In genomic region chr15:102258076-102258470, GRCm38 (mm10) we compare ENCODE assay signal across 8 mouse cellular contexts. TPM values are rescaled to one million over a fixed set of nuclear protein-coding genes. Genes with fewer than 3 reads are reported as not detected.
DNase-seq lines count a peak whose midpoint lies in the region; TF ChIP-seq lines count a peak whose summit lies in the region.

No protein-coding gene starts in this region.

- intact Hi-C loops in left cerebral cortex, postnatal 25 days (cut with DNase I) = no loop called here
- intact Hi-C loops in left cerebral cortex, postnatal 4 days (cut with DNase I) = no loop called here
- intact Hi-C loops in gastrocnemius, adult 2 months (cut with DNase I) = no loop called here

- peak overlapping the region; percentile 88 for H3K27ac ChIP-seq in gastrocnemius, adult 2 months

- no peak for TF ChIP-seq CTCF in gastrocnemius, adult 2 months (IDR thresholded peaks at IDR 0.05)

- peak; percentile 20 to 53 for DNase-seq in left cerebral cortex, postnatal 25 days (ENCODE audit: low spot score in 2 of 2)
- no peak for DNase-seq in left cerebral cortex, postnatal 4 days
- DNase-seq in cerebellum, adult 18-20 months = peak; percentile 58 to 64
- DNase-seq in gastrocnemius, adult 2 months = peak; percentile 78
- DNase-seq in kidney, adult 9 months = peak; percentile 52
- peak; percentile 80 for DNase-seq in lung, postnatal 36 days
- no peak for DNase-seq in thymus, postnatal 10 days (ENCODE audit: low spot score in 2 of 2)
- DNase-seq in spleen, postnatal 4 days (ENCODE audit: low spot score in 2 of 2) = no peak

- H3K4me3 ChIP-seq in gastrocnemius, adult 2 months = peak overlapping the region; percentile 72

RNA-seq across cellular contexts. Expression of gene Rarg, which starts 0.8 kb away (rescaled TPM):
- 10 to 100 TPM; 12.7 to 15.4 TPM for total RNA-seq in left cerebral cortex, postnatal 25 days (2021)
- total RNA-seq in left cerebral cortex, postnatal 4 days (2021) = 10 to 100 TPM; 15.9 to 16.9 TPM
- 10 to 100 TPM in 1 of 2 experiments, 1 to 10 TPM in 1; 9.9 to 11.9 TPM for total RNA-seq in gastrocnemius, adult 2 months (2021)

RNA-seq across cellular contexts. Expression of gene Gm9918, which starts 12.3 kb away (rescaled TPM):
- total RNA-seq in left cerebral cortex, postnatal 25 days (2021) = not detected
- total RNA-seq in left cerebral cortex, postnatal 4 days (2021) = not detected
- not detected for total RNA-seq in gastrocnemius, adult 2 months (2021)

RNA-seq across cellular contexts. Expression of gene Mfsd5, which starts 21.2 kb away (rescaled TPM):
- total RNA-seq in left cerebral cortex, postnatal 25 days (2021) = 10 to 100 TPM; 42.1 to 43.9 TPM
- total RNA-seq in left cerebral cortex, postnatal 4 days (2021) = 10 to 100 TPM; 31.4 to 33.7 TPM
- total RNA-seq in gastrocnemius, adult 2 months (2021) = 10 to 100 TPM; 14.2 TPM

RNA-seq across cellular contexts. Expression of gene Itgb7, which starts 26.3 kb away (rescaled TPM):
- total RNA-seq in left cerebral cortex, postnatal 25 days (2021) = 1 to 10 TPM; 1.0 to 1.7 TPM
- 1 to 10 TPM in 1 of 2 experiments, under 1 TPM in 1; 0.74 to 1.1 TPM for total RNA-seq in left cerebral cortex, postnatal 4 days (2021)
- total RNA-seq in gastrocnemius, adult 2 months (2021) = 1 to 10 TPM; 1.2 to 1.3 TPM

RNA-seq across cellular contexts. Expression of gene Espl1, which starts 38.0 kb away (rescaled TPM):
- under 1 TPM; 0.60 to 0.76 TPM for total RNA-seq in left cerebral cortex, postnatal 25 days (2021)
- total RNA-seq in left cerebral cortex, postnatal 4 days (2021) = 1 to 10 TPM; 8.5 to 9.9 TPM
- total RNA-seq in gastrocnemius, adult 2 months (2021) = under 1 TPM; 0.06 to 0.31 TPM

Comparison
In these comparisons a context has a peak if more than half of its experiments do, and no peak if none do; other contexts are left out.
1. DNase-seq: peak in left cerebral cortex, postnatal 25 days (2 of 2), cerebellum, adult 18-20 months (2 of 2), gastrocnemius, adult 2 months (single experiment), kidney, adult 9 months (single experiment) and lung, postnatal 36 days (single experiment); none in left cerebral cortex, postnatal 4 days (single experiment), thymus, postnatal 10 days (0 of 2) and spleen, postnatal 4 days (0 of 2).